Mouse (Mus musculus) heart, embryonic 10.5 days (tissue): Measurements from ENCODE around the gene Med18. TPM values are rescaled to one million over a fixed set of nuclear protein-coding genes. Genes with fewer than 3 reads are reported as not detected.

Source experiments
- DNase-seq: peaks from one replicate; pipeline ENCODE4 v3.0.0-alpha.2; 2017; ENCODE audit warnings: low spot score
- H3K27ac ChIP-seq: fragments of 300-500 bp; sonication (generic); 2 replicates; pipeline ENCODE4 v1.5.1; 2016; ENCODE audit warnings: mild to moderate bottlenecking
- H3K27me3 ChIP-seq: fragments of 300-500 bp; sonication (generic); 2 replicates; pipeline ENCODE4 v1.6.1; 2016; ENCODE audit warnings: mild to moderate bottlenecking; ENCODE audit not compliant: poor library complexity, insufficient read depth, severe bottlenecking
- H3K36me3 ChIP-seq: fragments of 300-500 bp; sonication (generic); 2 replicates; pipeline ENCODE4 v1.6.1; 2016; ENCODE audit warnings: mild to moderate bottlenecking, moderate library complexity
- H3K4me1 ChIP-seq: fragments of 300-500 bp; sonication (generic); 2 replicates; pipeline ENCODE4 v1.6.1; 2016; ENCODE audit warnings: mild to moderate bottlenecking
- H3K4me3 ChIP-seq: fragments of 300-500 bp; sonication (generic); 2 replicates; pipeline ENCODE4 v1.5.1; 2016; ENCODE audit warnings: mild to moderate bottlenecking, moderate library complexity
- H3K9me3 ChIP-seq: fragments of 300-500 bp; sonication (generic); 2 replicates; pipeline ENCODE4 v1.6.1; 2016; ENCODE audit warnings: mild to moderate bottlenecking, moderate library complexity
- WGBS: fragments of 180-500 bp; shearing (Covaris S2); methylation state at CpG from one replicate; pipeline ENCODE4 v1.1.7; 2016; 5-methylcytosine and 5-hydroxymethylcytosine counted together
- polyA plus RNA-seq: library from polyadenylated mRNA; unstranded; fragments of >200 nt; fragmentation: Nextera tagmentation; extraction: Ambion mirVana; gene quantifications from 2 replicates; pipeline ENCODE4 v1.2.1, GENCODE M21; 2016

The Med18 gene
- 16.2 and 22.5 TPM in 2 replicates for polyA plus RNA-seq

DNA sequence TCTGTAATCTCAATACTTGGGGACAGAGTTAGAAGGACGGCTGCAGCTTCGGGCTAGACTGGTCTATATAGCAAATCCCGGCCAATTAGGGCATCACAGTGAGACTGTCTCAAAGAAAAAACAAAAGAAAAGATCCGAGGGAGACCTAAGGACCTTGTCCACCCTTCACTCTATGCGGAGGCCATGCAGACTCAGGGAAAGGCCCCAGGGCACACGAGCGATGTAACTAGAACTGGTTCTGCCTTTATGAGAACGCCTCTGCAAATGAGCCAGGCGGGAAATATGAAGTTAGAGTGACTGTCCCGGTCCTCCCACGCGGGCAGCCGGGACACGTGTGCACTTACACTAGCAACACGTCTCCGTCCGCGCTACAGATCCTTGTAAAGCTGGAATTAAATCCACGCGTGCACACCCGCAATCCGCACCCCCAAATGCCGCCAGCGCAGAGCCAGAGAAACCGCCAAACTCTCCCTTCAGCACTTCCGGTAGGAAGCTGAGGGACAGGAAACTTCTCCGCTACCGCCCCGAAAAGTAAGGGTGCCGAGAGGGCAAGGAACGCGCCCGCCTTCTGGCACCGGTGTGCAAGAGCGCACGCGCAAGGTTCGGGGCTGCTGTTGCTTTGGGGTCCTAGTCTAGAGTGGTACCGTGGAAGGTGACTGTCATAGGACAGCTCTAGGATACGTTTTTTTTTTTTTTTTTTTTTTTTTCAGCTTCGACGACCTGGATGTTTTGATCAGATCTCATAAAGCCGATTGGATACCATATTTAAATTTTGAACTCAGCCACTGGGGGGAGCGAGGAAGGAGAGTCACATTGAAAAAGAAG is at the start of gene Med18:
Med18 (minus strand) TSS at position 492 of the 825 bp plus-strand sequence.
- peak; percentile 96 for DNase-seq
- WGBS: under 1% methylated on average over 44 of the region's 44 CpGs
- Histone ChIP-seq H3K4me1 (peaks cover 14% of the 10 kb centered on the region; the same call in 1 of the 2 replicates), H3K4me3 (peak within 1 kb of the TSS; percentile 83), H3K27me3 (no peaks in the 10 kb centered on the region), H3K9me3 (no peaks in the 10 kb centered on the region), H3K27ac (peak within 1 kb of the TSS; percentile 84), H3K36me3 (peaks cover 22% of the 10 kb centered on the region)

DNA sequence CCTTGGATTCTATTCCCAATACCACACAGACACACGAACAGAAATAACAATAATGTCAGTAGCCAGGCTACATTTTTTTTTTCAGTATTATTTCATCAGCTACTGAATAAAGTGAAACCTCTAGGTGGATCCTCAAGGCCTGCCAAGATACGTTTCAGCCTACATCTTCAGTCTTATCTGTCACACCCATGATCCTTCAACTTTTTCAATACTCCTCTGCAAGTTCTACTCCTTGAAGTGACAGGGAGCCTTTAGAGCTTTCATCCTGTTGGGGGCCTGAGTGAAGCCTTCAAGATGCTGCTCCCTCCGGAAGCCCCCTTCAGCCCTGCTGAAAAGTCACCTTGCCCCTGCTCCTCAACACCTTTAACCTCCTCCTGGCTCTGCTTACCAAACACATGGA is 48.4 kb upstream of the Med18 start:
- Histone ChIP-seq H3K9me3 (no peaks in the 10 kb centered on the region), H3K36me3 (no peaks in the 10 kb centered on the region), H3K27me3 (no peaks in the 10 kb centered on the region), H3K4me3 (no peak overlapping the region), H3K27ac (no peak overlapping the region), H3K4me1 (peaks cover 33% of the 10 kb centered on the region)
- 67% methylated on average over 3 of the region's 3 CpGs for WGBS
- no peak for DNase-seq

DNA sequence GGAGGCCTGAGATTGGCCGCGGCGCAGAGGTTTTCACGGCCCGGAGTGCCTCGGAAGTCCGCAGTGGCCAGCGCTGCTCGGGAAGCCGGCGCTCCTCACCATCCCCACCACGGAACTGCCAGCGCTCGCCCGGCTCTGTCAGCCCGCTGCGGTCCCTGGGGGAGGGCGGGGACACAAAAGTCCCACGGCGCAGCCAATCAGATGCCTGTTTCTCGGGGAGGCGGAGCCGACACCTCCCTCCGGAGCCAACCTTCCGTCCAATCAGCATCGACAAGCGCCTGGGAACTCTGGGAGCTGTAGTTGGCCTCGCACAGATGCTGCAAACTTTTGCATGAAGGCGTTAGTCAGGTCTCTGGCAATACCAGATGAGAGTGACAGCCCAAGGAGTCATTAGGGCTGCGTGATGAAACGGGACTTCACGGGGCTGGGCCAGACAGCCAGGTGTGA is 46.7 kb upstream of the Med18 start, which contains the start of gene Sesn2:
Sesn2 (minus strand) TSS at position 150 of the 447 bp plus-strand sequence.
- peak within 1 kb of the TSS; percentile 88 for H3K27ac ChIP-seq
- peak within 1 kb of the TSS; percentile 87 for H3K4me3 ChIP-seq
- no peaks in the 10 kb centered on the region for H3K9me3 ChIP-seq
- H3K27me3 ChIP-seq: no peaks in the 10 kb centered on the region
- no peaks in the 10 kb centered on the region for H3K36me3 ChIP-seq
- 0% methylated on average over 32 of the region's 32 CpGs for WGBS
- DNase-seq: peak; percentile 99
- H3K4me1 ChIP-seq: peaks cover 36% of the 10 kb centered on the region

DNA sequence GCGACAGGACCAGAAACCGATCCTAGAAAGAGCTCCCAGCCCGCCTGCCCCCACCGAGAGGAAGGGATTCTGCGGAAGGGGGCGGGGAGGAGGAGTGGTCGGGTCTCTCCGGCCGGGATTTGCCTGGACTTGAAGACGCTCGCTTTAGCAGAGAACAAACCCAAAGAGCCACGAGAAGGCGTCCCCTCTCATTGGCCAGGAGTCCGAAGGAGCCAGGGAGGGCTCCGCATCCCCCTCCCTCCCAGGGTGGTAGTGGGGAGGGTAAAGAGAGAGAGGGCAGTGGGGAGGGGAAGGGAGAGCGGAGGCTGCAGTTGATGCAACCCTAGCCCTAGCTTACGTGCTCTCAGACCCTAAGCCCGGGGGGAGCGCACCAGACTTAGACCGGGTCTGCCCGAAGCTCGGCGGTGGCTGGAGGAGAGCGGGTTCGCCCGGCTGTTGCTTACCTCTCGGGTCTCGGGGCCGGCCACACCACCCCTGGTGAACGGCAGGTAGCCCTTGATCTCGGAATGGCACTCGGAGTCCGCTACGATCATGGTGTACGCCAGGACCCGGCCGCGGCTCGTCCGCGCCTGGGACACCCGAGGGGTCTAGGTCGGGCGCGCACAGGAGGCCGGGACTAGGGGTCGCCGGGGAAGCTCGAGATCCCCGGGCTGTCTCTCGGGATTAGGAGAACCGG is 46.0 kb upstream of the Med18 start:
- no peaks in the 10 kb centered on the region for H3K9me3 ChIP-seq
- peak; percentile 94 for DNase-seq
- peak overlapping the region; percentile 87 for H3K4me3 ChIP-seq
- H3K27me3 ChIP-seq: no peaks in the 10 kb centered on the region
- no peaks in the 10 kb centered on the region for H3K36me3 ChIP-seq
- H3K27ac ChIP-seq: peak overlapping the region; percentile 88
- WGBS: under 1% methylated on average over 52 of the region's 52 CpGs
- peaks cover 42% of the 10 kb centered on the region for H3K4me1 ChIP-seq

DNA sequence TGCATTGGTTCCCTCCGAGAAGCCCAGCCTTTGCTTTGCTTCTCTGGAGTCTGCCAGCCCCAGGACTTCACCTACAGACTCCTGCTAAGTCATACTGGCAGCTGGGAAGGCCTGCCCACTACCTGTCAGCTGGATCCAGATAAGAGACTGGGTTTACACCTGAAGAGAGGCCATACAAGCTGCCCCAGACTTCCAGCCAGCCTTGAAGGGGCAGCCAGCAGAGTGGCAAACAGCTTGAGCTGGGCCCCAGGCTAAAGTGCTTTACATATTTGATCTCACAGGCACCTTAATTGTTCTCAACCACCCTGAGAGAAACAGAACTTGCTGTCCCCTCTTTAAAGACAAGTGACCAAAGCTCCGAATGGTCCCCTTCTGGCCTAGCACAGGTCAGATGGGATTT is 43.5 kb upstream of the Med18 start:
- DNase-seq: no peak
- H3K36me3 ChIP-seq: no peaks in the 10 kb centered on the region
- peak overlapping the region; percentile 42; the same call in 1 of the 2 replicates for H3K27ac ChIP-seq
- no peak overlapping the region; the same call in 1 of the 2 replicates for H3K4me3 ChIP-seq
- no peaks in the 10 kb centered on the region for H3K9me3 ChIP-seq
- peaks cover 36% of the 10 kb centered on the region for H3K4me1 ChIP-seq
- H3K27me3 ChIP-seq: no peaks in the 10 kb centered on the region
- 34% methylated on average over 2 of the region's 2 CpGs for WGBS

DNA sequence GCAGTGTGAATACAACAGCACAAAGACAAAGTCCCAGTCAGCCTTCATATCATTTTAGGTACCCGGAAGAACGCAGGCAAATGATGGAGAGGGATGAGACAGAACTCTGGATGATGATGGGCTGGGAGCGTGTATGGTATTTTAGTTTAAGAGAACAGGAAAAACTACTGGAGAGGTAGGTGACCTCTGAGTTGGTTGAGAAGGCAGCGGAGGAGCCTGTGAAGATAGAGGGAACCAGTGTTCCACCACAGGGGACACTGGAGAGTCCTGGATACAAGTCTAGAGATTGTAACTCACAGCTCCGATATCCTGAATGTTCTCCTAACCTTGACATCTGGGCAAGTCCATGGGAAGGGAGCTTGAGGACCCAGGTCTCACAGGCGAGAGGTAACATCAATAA is 42.5 kb upstream of the Med18 start:
- Histone ChIP-seq H3K9me3 (no peaks in the 10 kb centered on the region), H3K36me3 (0 out of 2 replicates have a peak, but pooled peaks cover under 1% of the 10 kb centered on the region), H3K4me1 (peaks cover 36% of the 10 kb centered on the region), H3K27ac (no peak overlapping the region), H3K27me3 (no peaks in the 10 kb centered on the region), H3K4me3 (no peak overlapping the region)
- 76% methylated on average over 6 of the region's 6 CpGs for WGBS
- DNase-seq: no peak

DNA sequence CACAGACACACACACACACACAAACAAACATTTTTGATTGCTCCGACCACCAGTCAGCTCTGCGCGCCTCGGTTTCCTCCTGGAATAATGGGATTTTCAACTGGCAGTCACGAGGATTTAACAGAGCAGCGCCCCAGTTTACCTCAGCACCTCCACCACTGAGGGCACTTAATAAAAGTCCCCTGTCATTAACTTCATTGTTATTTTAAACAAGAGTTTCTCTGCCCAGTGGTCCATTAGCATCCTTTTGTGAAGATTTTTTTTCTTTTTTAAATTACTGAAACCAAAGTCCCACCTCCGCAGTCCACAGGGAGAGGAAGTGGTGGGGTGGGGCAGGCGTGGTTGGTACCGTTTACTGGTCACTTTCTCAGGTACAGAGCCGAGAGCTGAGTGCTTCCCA is 42.1 kb upstream of the Med18 start:
- Histone ChIP-seq H3K9me3 (no peaks in the 10 kb centered on the region), H3K27ac (no peak overlapping the region), H3K4me3 (no peak overlapping the region), H3K27me3 (no peaks in the 10 kb centered on the region), H3K4me1 (peaks cover 36% of the 10 kb centered on the region), H3K36me3 (0 out of 2 replicates have a peak, but pooled peaks cover 4% of the 10 kb centered on the region)
- WGBS: 57% methylated on average over 10 of the region's 10 CpGs
- DNase-seq: no peak

DNA sequence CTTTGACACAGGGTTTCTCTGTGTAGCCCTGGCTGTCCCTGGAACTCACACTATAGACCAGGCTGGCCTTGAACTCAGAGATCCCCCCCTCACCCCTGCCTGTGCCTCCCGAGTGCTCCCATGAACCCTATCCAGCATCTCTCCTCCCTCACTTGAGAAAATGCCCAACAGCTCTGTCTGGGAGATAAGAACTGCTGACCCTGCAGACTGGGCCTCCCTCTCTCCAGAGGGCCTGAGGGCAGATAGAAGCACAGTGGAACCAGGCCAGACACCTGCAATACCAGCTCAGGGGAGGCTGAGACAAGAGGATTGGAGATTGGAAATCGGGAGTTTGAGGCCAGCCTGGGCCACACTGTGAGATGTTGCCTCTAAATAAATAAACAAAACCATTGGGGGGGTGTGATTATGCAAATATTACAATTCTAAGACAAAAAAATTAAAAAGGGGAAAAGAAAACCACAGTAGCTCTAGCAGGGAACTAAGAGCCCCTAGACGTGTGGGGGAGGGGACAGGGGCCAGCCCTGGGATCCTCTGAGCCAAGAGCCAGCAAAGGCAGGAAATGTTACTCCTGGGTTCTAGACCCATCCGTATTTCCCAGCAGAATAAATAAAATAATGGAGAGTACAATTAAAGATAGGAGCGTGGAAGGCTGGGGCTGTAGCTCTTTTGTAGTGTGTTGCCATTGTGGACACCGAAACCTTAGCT is 41.5 kb upstream of the Med18 start:
- WGBS: 46% methylated on average over 6 of the region's 6 CpGs
- no peak for DNase-seq

DNA sequence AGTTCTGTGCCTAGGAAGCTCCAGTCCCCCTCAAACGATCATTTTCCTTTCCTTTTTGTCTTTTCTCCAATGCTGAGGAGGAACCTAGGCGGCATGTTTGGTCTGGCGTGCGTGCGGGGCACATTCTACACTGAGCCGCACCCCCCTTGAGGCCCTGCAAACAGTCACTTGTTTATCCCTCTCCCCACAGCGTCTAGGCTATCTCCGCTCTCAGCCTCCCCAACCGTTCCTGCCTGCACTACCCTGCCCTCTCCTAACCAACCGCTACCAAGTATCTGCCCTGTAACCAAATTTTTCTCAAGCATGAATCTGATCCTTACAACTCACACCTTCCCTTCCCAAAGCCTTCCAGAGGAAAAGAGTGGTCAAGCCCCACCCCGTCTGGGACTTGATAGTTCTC is 39.6 kb upstream of the Med18 start:
- Histone ChIP-seq H3K27ac (0 out of 2 replicates have a peak overlapping the region, but pooled peaks have one; percentile 10), H3K27me3 (no peaks in the 10 kb centered on the region), H3K9me3 (no peaks in the 10 kb centered on the region), H3K4me1 (peaks cover 24% of the 10 kb centered on the region), H3K4me3 (no peak overlapping the region), H3K36me3 (peaks cover 16% of the 10 kb centered on the region)
- DNase-seq: no peak
- WGBS: 79% methylated on average over 11 of the region's 11 CpGs

More for the DNA sequence above, 41.5 kb upstream of the Med18 start:
- 0 out of 2 replicates have a peak, but pooled peaks cover 4% of the 10 kb centered on the region for H3K36me3 ChIP-seq
- H3K27me3 ChIP-seq: no peaks in the 10 kb centered on the region
- H3K9me3 ChIP-seq: no peaks in the 10 kb centered on the region
- no peak overlapping the region for H3K27ac ChIP-seq
- peaks cover 33% of the 10 kb centered on the region for H3K4me1 ChIP-seq
- no peak overlapping the region for H3K4me3 ChIP-seq

DNA sequence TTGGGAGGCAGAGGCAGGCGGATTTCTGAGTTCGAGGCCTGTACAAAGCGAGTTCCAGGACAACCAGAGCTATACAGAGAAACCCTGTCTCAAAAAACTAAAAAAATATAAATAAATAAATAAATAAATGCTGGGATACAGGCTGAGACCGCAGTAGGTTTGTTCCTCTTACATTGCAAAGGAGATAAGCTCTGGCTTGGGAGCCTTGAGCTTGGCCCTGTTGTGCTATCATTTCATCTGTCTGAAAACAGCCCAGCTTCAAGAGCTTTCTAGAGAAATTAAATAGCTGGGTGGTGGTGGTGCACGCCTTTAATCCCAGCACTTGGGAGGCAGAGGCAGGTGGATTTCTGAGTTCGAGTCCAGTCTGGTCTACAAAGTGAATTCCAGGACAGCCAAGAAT is 37.9 kb upstream of the Med18 start:
- 92% methylated on average over 6 of the region's 6 CpGs for WGBS

DNA sequence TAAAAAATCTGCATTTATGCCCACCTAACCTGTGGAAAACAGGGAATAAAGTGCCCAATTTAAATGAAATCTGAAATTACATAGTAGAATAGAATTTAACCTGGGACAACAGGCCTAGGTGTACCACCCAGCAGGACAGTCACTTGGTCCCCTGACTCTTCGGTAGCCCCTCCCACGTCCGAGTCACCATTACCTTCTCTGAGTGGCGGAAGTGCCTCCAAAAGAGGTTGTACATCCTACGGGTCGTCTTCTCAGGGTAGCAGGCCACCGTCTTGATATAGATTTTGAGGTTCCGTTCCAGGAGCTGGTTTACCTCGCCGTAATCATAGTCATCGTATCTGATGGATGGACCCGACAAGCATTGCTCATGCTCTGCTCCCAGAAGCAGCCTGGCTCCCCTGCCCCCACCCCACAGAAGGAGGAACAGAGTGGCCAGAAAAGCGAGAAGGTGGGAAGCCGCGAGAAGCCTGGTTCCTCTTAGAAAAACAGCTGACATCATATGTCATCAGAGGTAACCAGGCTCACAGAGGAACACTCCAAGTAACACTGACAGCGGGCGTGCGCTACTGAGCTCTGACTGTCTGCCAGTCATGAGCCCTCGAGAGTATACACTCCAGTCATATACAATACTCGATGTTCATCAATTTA is 30.7 kb upstream of the Med18 start:
- Histone ChIP-seq H3K36me3 (peaks cover 67% of the 10 kb centered on the region), H3K4me3 (no peak overlapping the region), H3K4me1 (peaks cover 11% of the 10 kb centered on the region; the same call in 1 of the 2 replicates), H3K27me3 (no peaks in the 10 kb centered on the region), H3K27ac (no peak overlapping the region), H3K9me3 (no peaks in the 10 kb centered on the region)
- no peak for DNase-seq
- WGBS: 88% methylated on average over 20 of the region's 20 CpGs

More for the DNA sequence above, 37.9 kb upstream of the Med18 start:
- H3K4me1 ChIP-seq: peaks cover 14% of the 10 kb centered on the region
- H3K4me3 ChIP-seq: no peak overlapping the region
- no peaks in the 10 kb centered on the region for H3K9me3 ChIP-seq
- H3K27ac ChIP-seq: no peak overlapping the region
- no peaks in the 10 kb centered on the region for H3K27me3 ChIP-seq
- DNase-seq: no peak
- peaks cover 31% of the 10 kb centered on the region for H3K36me3 ChIP-seq
